Mouse (Mus musculus) cerebellum, adult 2 months (tissue): Measurements from ENCODE around the gene Invs.

Experiments
- CTCF ChIP-seq: fragments of 200-500 bp; IDR thresholded peaks from 2 replicates; pipeline ENCODE4 v1.5.1; 2011; ENCODE audit warnings: low read depth, mild to moderate bottlenecking, control low read depth, low read length, moderate library complexity, borderline replicate concordance; ENCODE audit not compliant: insufficient read depth
- POLR2A ChIP-seq: fragments of 200-500 bp; IDR thresholded peaks from 2 replicates; pipeline ENCODE4 v1.6.1; 2011; ENCODE audit warnings: low read length, control low read depth, borderline replicate concordance; ENCODE audit not compliant: insufficient read depth

DNA sequence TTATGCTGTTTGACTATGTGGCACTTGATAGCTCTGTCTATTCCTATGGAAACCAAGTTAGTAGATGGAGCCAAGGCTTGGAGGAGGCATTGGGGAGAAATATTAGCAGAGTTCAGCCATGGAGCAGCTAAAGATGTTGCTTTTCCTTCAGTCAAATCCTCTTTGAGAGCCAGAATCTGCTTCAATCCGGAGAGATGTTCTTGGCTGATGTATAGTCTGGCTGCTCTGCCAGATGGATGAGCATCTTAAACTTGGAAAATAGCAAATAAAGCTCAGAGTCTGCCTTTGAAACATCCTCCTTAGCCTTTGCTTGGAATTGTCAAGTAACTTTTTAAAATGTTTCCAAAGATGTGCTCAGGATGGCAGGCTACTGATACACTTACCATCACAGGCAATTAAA lies 91.5 kb downstream of the Invs start:
- TF ChIP-seq POLR2A: no peak
- TF ChIP-seq CTCF: no peak
